Mouse (Mus musculus) neural tube, embryonic 15.5 days (tissue): ENCODE results near the gene Mfap4. TPM values are rescaled to one million over a fixed set of nuclear protein-coding genes. Genes with fewer than 3 reads are reported as not detected.

ENCODE experiments used
- ATAC-seq: fragments of 200-750 bp; cut with Nextera tagmentation; 2 replicates; pipeline ENCODE4 v1.8.0; 2017; ENCODE audit warnings: mild to moderate bottlenecking, moderate TSS enrichment, moderate library complexity; ENCODE audit not compliant: low FRiP score
- H3K27ac ChIP-seq: fragments of 300-500 bp; sonication (generic); replicated peaks from 2 replicates; pipeline ENCODE4 v1.5.1; 2015; ENCODE audit warnings: mild to moderate bottlenecking, inconsistent platforms
- H3K27me3 ChIP-seq: fragments of 300-500 bp; sonication (generic); replicated peaks from 2 replicates; pipeline ENCODE4 v1.6.1; 2015; ENCODE audit warnings: inconsistent platforms
- H3K36me3 ChIP-seq: fragments of 300-500 bp; sonication (generic); 2 replicates; pipeline ENCODE4 v1.6.1; 2015; ENCODE audit warnings: inconsistent platforms
- H3K4me1 ChIP-seq: fragments of 300-500 bp; sonication (generic); 2 replicates; pipeline ENCODE4 v1.6.1; 2015; ENCODE audit warnings: inconsistent platforms
- H3K4me2 ChIP-seq: fragments of 300-500 bp; sonication (generic); 2 replicates; pipeline ENCODE4 v1.6.1; 2015; ENCODE audit warnings: inconsistent platforms, mild to moderate bottlenecking, moderate library complexity
- H3K4me3 ChIP-seq: fragments of 300-500 bp; sonication (generic); replicated peaks from 2 replicates; pipeline ENCODE4 v1.5.1; 2015; ENCODE audit warnings: mild to moderate bottlenecking, inconsistent platforms
- H3K9ac ChIP-seq: fragments of 300-500 bp; sonication (generic); replicated peaks from 2 replicates; pipeline ENCODE4 v1.6.1; 2015; ENCODE audit warnings: mild to moderate bottlenecking, inconsistent platforms
- H3K9me3 ChIP-seq: fragments of 300-500 bp; sonication (generic); replicated peaks from 2 replicates; pipeline ENCODE4 v1.6.1; 2016; ENCODE audit warnings: inconsistent platforms
- WGBS: fragments of 180-500 bp; shearing (Covaris S2); methylation state at CpG from one replicate; pipeline ENCODE4 v1.1.7; 2015; ENCODE audit warnings: mixed read lengths; 5-methylcytosine and 5-hydroxymethylcytosine counted together
- polyA plus RNA-seq: library from polyadenylated mRNA; unstranded; fragments of >200 nt; fragmentation: Nextera tagmentation; extraction: Ambion mirVana; gene quantifications from 2 replicates; pipeline ENCODE4 v1.2.1, GENCODE M21; 2015

Gene Mfap4
- polyA plus RNA-seq, 1 experiment from 2014 or later = 48.3 TPM

DNA sequence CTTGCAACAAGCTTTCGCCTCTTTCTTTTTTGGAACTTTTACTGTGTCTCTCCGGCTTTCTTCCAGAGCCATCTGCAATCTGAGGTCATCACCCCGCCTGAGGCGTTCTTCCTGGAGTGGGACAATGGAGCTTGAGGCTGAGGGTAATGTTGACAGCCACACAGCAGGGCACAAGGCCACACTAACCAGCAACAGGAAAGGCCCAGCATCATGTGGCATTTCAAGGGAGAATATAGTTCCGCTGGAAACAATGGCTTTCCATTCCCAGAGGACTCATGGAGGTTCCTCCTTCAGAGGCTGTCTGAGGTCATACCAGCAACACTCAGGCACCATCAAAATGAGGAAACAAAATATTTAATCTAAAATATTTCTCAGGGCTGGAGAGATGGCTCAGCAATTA, 48.3 kb downstream of the Mfap4 start:
- Histone ChIP-seq H3K9me3 (no peaks in the 10 kb centered on the region), H3K9ac (no peak overlapping the region), H3K36me3 (peaks cover 30% of the 10 kb centered on the region), H3K4me2 (no peak overlapping the region), H3K27me3 (no peaks in the 10 kb centered on the region), H3K4me1 (peaks cover 10% of the 10 kb centered on the region), H3K4me3 (no peak overlapping the region), H3K27ac (no peak overlapping the region)
- WGBS = 63% methylated on average over 5 of the region's 5 CpGs
- no peak for ATAC-seq

DNA sequence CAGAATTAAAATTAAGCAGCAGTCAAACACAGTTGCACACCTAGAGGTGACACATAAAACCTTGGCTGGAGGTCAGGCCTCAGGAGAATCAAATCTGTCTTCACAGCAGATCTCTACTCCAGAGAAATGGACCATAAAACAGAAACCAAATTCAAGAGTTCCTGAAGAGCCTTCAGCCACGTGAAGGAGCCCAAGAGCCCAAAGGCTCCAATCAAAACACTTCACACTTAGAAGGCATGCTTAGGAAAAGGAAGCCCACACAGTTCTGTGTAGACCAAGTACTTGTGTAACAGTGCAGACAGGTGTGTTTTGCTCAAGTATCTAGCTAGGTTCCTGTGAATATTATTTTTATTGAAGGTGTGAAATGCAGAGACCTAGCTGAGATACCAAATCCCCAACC, 50.3 kb downstream of the Mfap4 start:
- Histone ChIP-seq H3K4me2 (no peak overlapping the region), H3K4me3 (no peak overlapping the region), H3K36me3 (peaks cover 38% of the 10 kb centered on the region), H3K9me3 (no peaks in the 10 kb centered on the region), H3K4me1 (no peaks in the 10 kb centered on the region), H3K9ac (no peak overlapping the region), H3K27ac (no peak overlapping the region), H3K27me3 (no peaks in the 10 kb centered on the region)
- 45% methylated on average over 1 of the region's 1 CpGs for WGBS
- ATAC-seq = no peak

DNA sequence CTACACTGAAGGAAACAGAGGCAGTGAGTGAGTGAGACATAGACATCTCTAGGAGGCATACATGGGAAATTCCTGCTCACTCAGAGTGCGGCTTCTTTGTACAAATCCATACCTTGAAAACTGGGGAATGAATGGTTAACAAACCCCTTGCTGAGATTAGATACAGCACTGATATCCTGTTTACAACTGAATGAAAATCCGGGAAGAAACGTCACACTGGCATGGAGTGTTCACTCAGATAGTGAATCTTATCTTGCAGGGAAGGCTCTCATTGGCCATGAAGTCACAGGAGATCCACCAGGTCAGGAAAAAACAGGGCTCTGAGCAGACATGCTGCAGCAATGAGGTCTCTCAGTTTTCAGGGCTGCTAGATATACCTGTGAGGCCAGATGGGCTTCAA, 51.7 kb downstream of the Mfap4 start:
- WGBS = 78% methylated on average over 3 of the region's 3 CpGs

DNA sequence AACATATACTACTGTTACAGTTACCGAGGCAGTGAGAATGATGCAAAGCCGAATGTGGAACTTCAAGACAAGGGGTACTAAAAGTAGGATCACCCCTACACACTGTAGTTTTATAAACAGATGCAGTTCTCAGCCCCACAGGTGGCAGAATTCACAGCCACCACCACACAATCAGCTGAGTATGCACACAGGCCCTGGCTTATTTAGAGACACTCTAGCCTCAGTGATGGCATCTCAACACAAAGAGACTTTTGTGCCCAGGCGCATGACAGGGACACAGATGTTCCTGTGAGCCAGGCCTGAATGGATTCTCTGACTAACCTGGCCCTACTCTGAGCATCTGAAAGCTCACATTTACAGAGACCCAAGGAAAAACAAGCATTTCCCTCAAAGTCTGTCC, 52.1 kb downstream of the Mfap4 start:
- Histone ChIP-seq H3K27ac (no peak overlapping the region), H3K4me1 (no peaks in the 10 kb centered on the region), H3K4me3 (no peak overlapping the region), H3K9ac (no peak overlapping the region), H3K9me3 (no peaks in the 10 kb centered on the region), H3K27me3 (no peaks in the 10 kb centered on the region), H3K4me2 (no peak overlapping the region), H3K36me3 (peaks cover 27% of the 10 kb centered on the region)
- 81% methylated on average over 3 of the region's 3 CpGs for WGBS
- ATAC-seq = no peak

More for the DNA sequence above, 51.7 kb downstream of the Mfap4 start:
- no peaks in the 10 kb centered on the region for H3K4me1 ChIP-seq
- H3K36me3 ChIP-seq = peaks cover 30% of the 10 kb centered on the region
- no peak for ATAC-seq
- no peak overlapping the region for H3K9ac ChIP-seq
- no peaks in the 10 kb centered on the region for H3K27me3 ChIP-seq
- no peak overlapping the region for H3K27ac ChIP-seq
- no peak overlapping the region for H3K4me2 ChIP-seq
- no peak overlapping the region for H3K4me3 ChIP-seq
- H3K9me3 ChIP-seq = no peaks in the 10 kb centered on the region

Other genes starting within 250 kb of the Mfap4 start
- gene Aldh3a2, start 218.0 kb upstream of the Mfap4 start, polyA plus RNA-seq = 28.5 and 32.1 TPM in 2 replicates
- 0.11 TPM in 1 of 2 replicates, not detected in the other for gene Slc47a2, start 142.6 kb upstream of the Mfap4 start, polyA plus RNA-seq
- gene Slc47a1, start 107.1 kb upstream of the Mfap4 start, polyA plus RNA-seq = 0.35 and 0.47 TPM in 2 replicates
- gene Rnf112, start 31.3 kb upstream of the Mfap4 start, polyA plus RNA-seq = 24.1 and 32.9 TPM in 2 replicates
- 65.9 and 67.7 TPM in 2 replicates for gene Mapk7, start 9.0 kb downstream of the Mfap4 start, polyA plus RNA-seq
- 28.6 and 31.2 TPM in 2 replicates for gene B9d1, start 19.7 kb downstream of the Mfap4 start, polyA plus RNA-seq
- 55.7 and 60.1 TPM in 2 replicates for gene Epn2, start 94.3 kb downstream of the Mfap4 start, polyA plus RNA-seq
- 9.4 and 14.4 TPM in 2 replicates for gene Grap, start 167.8 kb downstream of the Mfap4 start, polyA plus RNA-seq
- 0.27 and 1.1 TPM in 2 replicates for gene Fam83g, start 198.7 kb downstream of the Mfap4 start, polyA plus RNA-seq
- not detected in 2 replicates for gene Slc5a10, start 235.4 kb downstream of the Mfap4 start, polyA plus RNA-seq